Mouse (Mus musculus): ENCODE measurements around the gene Wnk4. TPM values are rescaled to one million over a fixed set of nuclear protein-coding genes. Genes with fewer than 3 reads are reported as not detected.

Wnk4 gene
- total and polyA plus RNA-seq, 2 experiments from 2014 or later = 4.2 to 7.5 TPM

GRCm38 (mm10) chr11:101300881-101301280, 40.5 kb downstream of the Wnk4 start:
- peaks cover 6% of the 10 kb centered on the region; the same call in 1 of the 2 replicates for H3K4me1 ChIP-seq (ENCODE audit: insufficient read depth, low read length)
- WGBS = 71% methylated on average over 7 of the region's 7 CpGs

GRCm38 (mm10) chr11:101301299-101302003, 41.1 kb downstream of the Wnk4 start:
- H3K36me3 ChIP-seq (ENCODE audit: insufficient read depth, low read length) = peaks cover 11% of the 10 kb centered on the region; the same call in 1 of the 2 replicates
- H3K27me3 ChIP-seq (ENCODE audit: insufficient read depth, low read length) = no peaks in the 10 kb centered on the region
- peak overlapping the region; percentile 86 for H3K4me3 ChIP-seq (ENCODE audit: low read depth, low read length)
- TF ChIP-seq CTCF (IDR thresholded peaks at IDR 0.05) = no peak
- H3K27ac ChIP-seq (ENCODE audit: low read depth, low read length) = peak overlapping the region; percentile 55
- WGBS = 16% methylated on average over 26 of the region's 26 CpGs
- peak overlapping the region; percentile 96 for H3K4me2 ChIP-seq (ENCODE audit: low read depth, low read length, poor library complexity, severe bottlenecking)
- peak overlapping the region; percentile 88 for H3K9ac ChIP-seq (replicated peaks; ENCODE audit: low read length, poor library complexity, severe bottlenecking)
- ATAC-seq (ENCODE audit: low FRiP score) = peak; percentile 34; the same call in 1 of the 2 replicates
- DNase-seq (ENCODE audit: low spot score) = no peak
- no peaks in the 10 kb centered on the region for H3K9me3 ChIP-seq (ENCODE audit: low read length)
- peaks cover 6% of the 10 kb centered on the region; the same call in 1 of the 2 replicates for H3K4me1 ChIP-seq (ENCODE audit: insufficient read depth, low read length)

More at GRCm38 (mm10) chr11:101300881-101301280, 40.5 kb downstream of the Wnk4 start:
- no peak for DNase-seq (ENCODE audit: low spot score)
- no peak overlapping the region for H3K27ac ChIP-seq (ENCODE audit: low read depth, low read length)
- H3K9me3 ChIP-seq (ENCODE audit: low read length) = no peaks in the 10 kb centered on the region
- peak; percentile 33 for TF ChIP-seq CTCF (IDR thresholded peaks at IDR 0.05)
- no peak for ATAC-seq (ENCODE audit: low FRiP score)
- H3K4me3 ChIP-seq (ENCODE audit: low read depth, low read length) = peak overlapping the region; percentile 86
- no peak overlapping the region for H3K9ac ChIP-seq (replicated peaks; ENCODE audit: low read length, poor library complexity, severe bottlenecking)
- peaks cover 11% of the 10 kb centered on the region; the same call in 1 of the 2 replicates for H3K36me3 ChIP-seq (ENCODE audit: insufficient read depth, low read length)
- H3K4me2 ChIP-seq (ENCODE audit: low read depth, low read length, poor library complexity, severe bottlenecking) = peak overlapping the region; percentile 96
- H3K27me3 ChIP-seq (ENCODE audit: insufficient read depth, low read length) = no peaks in the 10 kb centered on the region

- peak; percentile 92 for ATAC-seq (ENCODE audit: low FRiP score)
- Histone ChIP-seq H3K9me3 (ENCODE audit: low read length) (no peaks in the 10 kb centered on the region), H3K4me2 (ENCODE audit: low read depth, low read length, poor library complexity, severe bottlenecking) (peak within 1 kb of the TSS; percentile 96), H3K27ac (ENCODE audit: low read depth, low read length) (peak within 1 kb of the TSS; percentile 55), H3K4me3 (ENCODE audit: low read depth, low read length) (peak within 1 kb of the TSS; percentile 86), H3K4me1 (ENCODE audit: insufficient read depth, low read length) (peaks cover 6% of the 10 kb centered on the region; the same call in 1 of the 2 replicates), H3K9ac (replicated peaks; ENCODE audit: low read length, poor library complexity, severe bottlenecking) (peak within 1 kb of the TSS; percentile 88), H3K27me3 (ENCODE audit: insufficient read depth, low read length) (no peaks in the 10 kb centered on the region), H3K36me3 (ENCODE audit: insufficient read depth, low read length) (peaks cover 11% of the 10 kb centered on the region; the same call in 1 of the 2 replicates)
- peak; percentile 97 for DNase-seq (ENCODE audit: low spot score)
- TF ChIP-seq CTCF (IDR thresholded peaks at IDR 0.05) = peak; percentile 94
- 7% methylated on average over 39 of the region's 39 CpGs for WGBS
Observed at GRCm38 (mm10) chr11:101302004-101302798, 41.8 kb downstream of the Wnk4 start, which contains the start of gene Becn1. TSS of gene Becn1 (minus strand) at chr11:101302286.

GRCm38 (mm10) chr11:101307744-101308143, 47.4 kb downstream of the Wnk4 start:
- Histone ChIP-seq H3K9me3 (ENCODE audit: low read length) (no peaks in the 10 kb centered on the region), H3K4me3 (ENCODE audit: low read depth, low read length) (no peak overlapping the region), H3K9ac (replicated peaks; ENCODE audit: low read length, poor library complexity, severe bottlenecking) (no peak overlapping the region), H3K27me3 (ENCODE audit: insufficient read depth, low read length) (no peaks in the 10 kb centered on the region), H3K4me1 (ENCODE audit: insufficient read depth, low read length) (no peaks in the 10 kb centered on the region), H3K27ac (ENCODE audit: low read depth, low read length) (no peak overlapping the region), H3K4me2 (ENCODE audit: low read depth, low read length, poor library complexity, severe bottlenecking) (no peak overlapping the region), H3K36me3 (ENCODE audit: insufficient read depth, low read length) (no peaks in the 10 kb centered on the region)
- 35% methylated on average over 5 of the region's 5 CpGs for WGBS
- ATAC-seq (ENCODE audit: low FRiP score) = no peak
- no peak for DNase-seq (ENCODE audit: low spot score)
- TF ChIP-seq CTCF (IDR thresholded peaks at IDR 0.05) = no peak

GRCm38 (mm10) chr11:101311083-101311482, 50.7 kb downstream of the Wnk4 start:
- DNase-seq (ENCODE audit: low spot score) (no peak), ATAC-seq (ENCODE audit: low FRiP score) (no peak)
- no peak overlapping the region for H3K4me2 ChIP-seq (ENCODE audit: low read depth, low read length, poor library complexity, severe bottlenecking)
- no peak overlapping the region for H3K9ac ChIP-seq (replicated peaks; ENCODE audit: low read length, poor library complexity, severe bottlenecking)
- no peaks in the 10 kb centered on the region for H3K27me3 ChIP-seq (ENCODE audit: insufficient read depth, low read length)
- WGBS = 83% methylated on average over 3 of the region's 3 CpGs
- no peaks in the 10 kb centered on the region for H3K9me3 ChIP-seq (ENCODE audit: low read length)
- no peak for TF ChIP-seq CTCF (IDR thresholded peaks at IDR 0.05)
- no peak overlapping the region for H3K4me3 ChIP-seq (ENCODE audit: low read depth, low read length)
- no peaks in the 10 kb centered on the region for H3K4me1 ChIP-seq (ENCODE audit: insufficient read depth, low read length)
- H3K36me3 ChIP-seq (ENCODE audit: insufficient read depth, low read length) = no peaks in the 10 kb centered on the region
- H3K27ac ChIP-seq (ENCODE audit: low read depth, low read length) = no peak overlapping the region
